Mouse (Mus musculus) layer of hippocampus, adult 8-10 months (tissue): ENCODE results near the gene Yipf6. TPM values are rescaled to one million over a fixed set of nuclear protein-coding genes. Genes with fewer than 3 reads are reported as not detected.
"Not testable (repeated sequence)": the region's sequence is repeated elsewhere in the genome, so short reads cannot be mapped to it uniquely, and the experiment has no call there.

Source experiments
- DNase-seq, 2 experiments: peaks; one replicate each; pipeline ENCODE4 v3.0.0; 2022; ENCODE audit warnings: low spot score in 2 of 2
- total RNA-seq, 4 experiments: library from RNA; stranded (reverse); gene quantifications; 2 replicates each; pipeline ENCODE4 v1.2.4; 2022

Yipf6 gene
- total RNA-seq = 10 to 100 TPM; 36.0 to 42.3 (median 39.7) TPM

- no peak for DNase-seq
Observed at GRCm38 (mm10) chrX:98936101-98936500, at the start of gene Yipf6. Gene Yipf6 (plus strand): TSS chrX:98936316.

GRCm38 (mm10) chrX:98890072-98890405 is 46.1 kb upstream of the Yipf6 start:
- DNase-seq = no peak

DNA sequence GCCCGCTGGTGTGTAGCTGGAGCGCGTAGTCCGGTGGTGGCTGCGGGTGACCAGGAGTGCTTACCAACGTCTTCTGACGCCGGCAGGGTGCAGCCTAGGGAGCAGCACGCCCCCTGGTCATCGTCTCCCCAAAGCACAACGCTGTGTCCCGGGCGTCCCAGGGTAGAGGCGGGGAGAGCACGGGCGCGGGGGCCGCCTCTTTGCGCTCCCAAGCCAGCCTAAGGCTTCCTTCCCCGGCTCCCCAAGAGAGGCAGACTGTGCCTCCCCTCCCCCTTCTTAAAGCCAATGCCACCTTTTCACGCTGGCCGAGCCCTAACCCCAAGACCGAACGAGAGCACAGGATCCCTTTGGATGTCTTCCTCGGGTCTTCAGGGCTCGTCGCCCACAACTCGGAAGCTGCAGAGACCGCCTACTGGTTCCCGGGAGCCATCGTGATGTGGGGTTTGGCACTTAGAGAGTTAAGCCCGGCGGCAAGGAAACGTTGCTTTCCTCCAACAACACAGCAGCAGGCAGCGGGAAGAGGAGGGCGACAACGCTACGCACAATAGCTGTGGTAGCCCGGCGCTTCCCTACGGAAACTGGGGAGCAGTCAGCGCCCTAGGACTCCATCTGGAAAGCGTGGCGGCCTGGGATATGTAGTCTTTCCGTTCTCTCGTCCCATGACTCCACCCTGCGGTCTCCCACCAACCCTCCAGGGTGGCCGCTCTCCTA is 45.6 kb upstream of the Yipf6 start, which contains the start of gene Ophn1:
Ophn1 (minus strand) TSS at position 620 of the 711 bp plus-strand sequence.
- DNase-seq = peak; percentile 73 to 78

DNA sequence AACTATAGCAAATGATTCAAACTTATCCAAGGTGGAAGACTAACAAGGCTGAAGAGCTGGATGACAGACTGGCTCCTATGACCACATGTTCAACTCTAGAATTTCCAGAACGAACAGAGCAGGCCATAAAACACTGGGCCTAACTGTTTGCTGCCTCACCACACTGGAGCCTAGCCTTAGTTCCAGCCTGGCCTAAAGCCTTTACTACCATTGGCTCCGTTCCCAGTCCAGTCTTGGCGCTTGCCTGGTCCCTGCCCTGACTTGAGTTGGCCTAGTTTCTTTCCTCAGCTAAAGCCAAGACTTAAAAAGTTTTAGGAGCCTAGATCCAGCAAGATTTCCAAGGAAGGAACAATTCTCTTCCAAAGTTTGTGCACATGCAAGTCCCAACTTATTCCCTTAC is 37.8 kb upstream of the Yipf6 start:
- no peak for DNase-seq

DNA sequence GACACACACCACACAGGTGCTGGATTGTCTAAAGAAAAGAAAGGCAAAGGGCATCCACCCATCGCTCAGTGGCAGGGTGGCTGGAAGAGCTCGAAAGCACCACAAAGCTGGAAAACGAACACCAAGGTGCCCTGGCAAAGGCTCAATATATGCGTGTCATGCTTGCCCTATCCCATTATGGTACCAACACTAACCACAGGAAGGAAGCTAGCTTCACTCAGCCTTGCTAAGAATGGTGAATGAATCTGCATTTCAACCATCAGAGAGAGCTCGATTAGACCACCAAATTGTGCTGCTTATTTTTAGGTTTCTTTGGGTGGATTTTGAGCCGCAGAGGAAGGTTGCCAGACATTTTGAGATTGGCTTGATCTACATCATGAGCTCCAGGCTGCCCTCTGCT is 31.9 kb upstream of the Yipf6 start:
- DNase-seq = no peak

DNA sequence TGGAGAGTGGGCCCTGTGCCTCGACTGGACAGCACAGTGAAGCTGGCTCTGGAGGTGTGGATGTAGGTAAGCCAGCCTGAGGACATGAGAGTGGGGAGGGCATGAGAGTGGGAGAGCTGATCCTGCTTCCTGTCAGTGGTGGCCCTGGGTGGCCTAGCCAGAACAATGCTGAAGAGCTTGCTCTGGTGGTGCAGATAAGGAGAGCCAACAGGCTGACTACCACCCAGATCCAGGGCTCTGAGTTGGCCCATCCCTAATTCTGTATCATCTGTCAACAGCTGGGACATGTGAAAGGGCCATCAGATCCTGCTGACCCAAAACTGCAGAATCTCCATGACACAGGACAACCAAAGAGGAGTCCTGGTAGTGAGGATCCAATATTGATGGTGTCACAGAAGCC is 27.2 kb upstream of the Yipf6 start:
- DNase-seq = no peak

- DNase-seq = no peak
Observed at GRCm38 (mm10) chrX:98919423-98919822, 16.7 kb upstream of the Yipf6 start.

DNA sequence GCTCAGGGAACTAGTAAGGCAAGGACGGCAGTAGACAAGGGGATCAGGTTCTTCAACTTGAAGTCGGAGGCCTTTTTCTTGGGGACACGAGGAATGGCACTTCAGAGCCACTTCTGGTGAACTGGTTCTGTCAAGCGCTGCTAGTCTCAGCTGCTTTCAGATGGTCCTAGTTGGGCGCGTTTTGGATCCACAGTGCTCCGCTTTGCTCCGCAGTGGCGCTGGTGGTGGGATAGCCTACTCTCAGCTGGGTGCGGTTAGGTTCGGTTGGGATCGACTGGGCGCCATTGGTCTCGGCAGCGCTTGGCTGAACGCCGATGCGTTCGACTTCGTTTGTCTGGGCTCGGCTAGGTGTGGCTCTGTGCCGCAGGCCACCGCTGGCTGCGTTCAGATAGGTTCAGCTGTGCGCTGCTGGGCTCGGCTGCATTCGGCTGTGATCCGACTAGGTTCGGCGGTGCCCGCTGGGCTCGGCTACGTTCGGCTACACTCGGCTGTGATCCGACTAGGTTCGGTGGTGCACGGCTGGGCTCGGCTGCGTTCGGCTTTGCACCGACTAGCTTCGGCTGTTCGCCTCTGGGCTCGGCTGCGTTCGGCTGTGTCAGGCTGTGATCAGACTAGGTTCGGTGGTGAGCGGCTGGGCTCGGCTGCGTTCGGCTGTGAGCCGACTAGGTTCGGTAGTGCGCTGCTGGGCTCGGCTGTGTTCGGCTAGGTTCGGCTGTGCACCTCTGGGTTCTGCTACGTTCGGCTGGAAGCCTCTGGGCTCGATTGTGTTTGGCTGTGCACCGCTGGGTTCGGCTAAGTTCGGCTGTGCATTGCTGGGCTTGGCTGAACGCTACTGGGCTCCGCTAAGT is 815 bp downstream of the Yipf6 start:
- peak; percentile 96 to 99 for DNase-seq

GRCm38 (mm10) chrX:98937555-98938294 is 1.6 kb downstream of the Yipf6 start:
- peak; percentile 90 to 93 for DNase-seq

GRCm38 (mm10) chrX:98953941-98954340 is 17.8 kb downstream of the Yipf6 start:
- DNase-seq = no peak

DNA sequence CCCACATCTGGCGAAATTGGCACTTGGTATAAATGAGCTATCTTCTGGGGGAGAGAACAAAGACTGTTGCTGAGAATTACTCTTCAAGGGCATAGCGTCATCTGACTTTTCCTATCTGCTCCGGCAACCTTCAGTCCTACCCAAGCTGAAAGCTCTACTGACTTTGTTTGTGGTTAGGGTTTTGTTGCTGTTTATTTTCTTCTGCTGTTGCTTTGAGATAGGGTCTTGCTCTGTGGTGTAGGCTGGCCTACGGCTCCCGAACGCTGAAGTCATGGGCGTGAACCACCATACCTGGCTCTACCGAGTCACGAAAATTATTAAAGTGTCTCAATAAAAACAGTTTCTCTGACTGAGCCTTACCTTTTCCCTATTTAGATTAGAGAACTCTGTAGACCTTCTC is 22.2 kb downstream of the Yipf6 start:
- DNase-seq = no peak

DNA sequence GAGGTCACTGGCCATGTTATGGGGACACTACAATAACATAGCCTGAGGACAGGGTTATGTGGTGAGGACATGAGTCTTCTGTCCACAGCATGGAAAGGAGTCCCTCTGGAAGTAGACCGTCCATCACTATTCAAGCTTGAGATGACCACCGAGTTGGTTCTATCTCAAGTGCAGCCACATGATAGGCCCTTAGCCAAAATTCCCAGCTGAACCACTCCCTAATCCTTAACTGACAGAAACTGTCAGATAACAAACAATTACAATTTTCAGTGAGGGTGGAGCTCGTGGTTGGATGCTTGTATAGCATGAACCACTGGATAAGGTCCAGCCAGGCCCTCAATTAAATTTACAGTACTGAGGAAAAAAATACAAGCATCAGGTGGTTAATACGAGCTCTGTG is 22.9 kb downstream of the Yipf6 start:
- DNase-seq = no peak

DNA sequence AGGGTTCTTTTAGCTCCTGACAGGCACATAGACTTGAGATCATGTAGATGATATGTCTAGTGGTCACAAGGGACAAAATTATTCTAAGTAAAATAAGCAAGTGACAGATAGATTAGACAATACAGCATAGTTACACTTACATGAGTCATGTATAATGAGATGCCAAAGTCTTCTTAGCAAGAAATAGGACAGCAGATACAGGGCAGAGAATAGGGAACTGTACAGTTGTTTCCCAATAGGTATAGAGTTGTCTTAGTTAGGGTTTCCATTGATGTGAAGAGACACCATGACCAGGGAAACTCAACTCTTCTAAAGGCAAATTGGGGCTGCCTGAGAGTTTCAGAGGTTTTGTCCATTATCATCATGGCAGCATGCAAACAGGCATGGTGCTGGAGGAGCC is 27.6 kb downstream of the Yipf6 start:
- no peak for DNase-seq

GRCm38 (mm10) chrX:98964513-98964912 is 28.4 kb downstream of the Yipf6 start:
- DNase-seq = no peak

DNA sequence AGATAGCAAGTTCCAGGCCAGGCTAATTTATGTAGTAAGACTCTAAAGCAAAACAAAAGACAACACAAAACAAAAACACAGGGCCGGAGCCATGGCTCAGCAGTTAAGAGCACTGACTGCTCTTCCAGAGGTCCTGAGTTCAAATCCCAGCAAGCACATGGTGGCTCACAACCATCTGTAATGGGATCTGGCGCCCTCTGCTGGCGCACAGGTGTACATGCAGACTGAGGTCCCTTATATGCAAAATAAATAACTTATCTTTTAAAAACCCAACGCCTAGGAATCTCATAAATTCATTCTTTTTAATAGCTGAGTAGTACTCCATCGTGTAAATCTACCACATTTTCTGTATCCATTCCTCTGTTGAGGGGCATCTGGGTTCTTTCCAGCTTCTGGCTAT is 50.5 kb downstream of the Yipf6 start:
- DNase-seq = not testable (repeated sequence)

GRCm38 (mm10) chrX:98989574-98989973 is 53.5 kb downstream of the Yipf6 start:
- peak; percentile 10 to 31 for DNase-seq

Other genes with a start within 250 kb of the Yipf6 start
- gene Ophn1, start 45.3 kb upstream of the Yipf6 start, total RNA-seq = 10 to 100 TPM; 36.1 to 47.8 (median 41.4) TPM
- 10 to 100 TPM in 1 of 4 experiments, 1 to 10 TPM in 3; 8.4 to 11.2 (median 9.7) TPM for gene Stard8, start 66.9 kb downstream of the Yipf6 start, total RNA-seq
- gene Efnb1, start 199.8 kb downstream of the Yipf6 start, total RNA-seq = 10 to 100 TPM; 12.6 to 16.1 (median 14.9) TPM